Mouse (Mus musculus): ENCODE data around the gene Eva1b. TPM values are rescaled to one million over a fixed set of nuclear protein-coding genes. Genes with fewer than 3 reads are reported as not detected.
"Not testable (repeated sequence)": the region's sequence is repeated elsewhere in the genome, so short reads cannot be mapped to it uniquely, and the experiment has no call there.

Eva1b gene
- total RNA-seq, 1 experiment, result 48.7 TPM

- no peaks in the 10 kb centered on the region for H3K9me3 ChIP-seq (ENCODE audit: control insufficient read depth, insufficient read depth, low read depth, low read length)
Observed at GRCm38 (mm10) chr4:126173800-126174199, 26.3 kb downstream of the Eva1b start.

GRCm38 (mm10) chr4:126175980-126176379 is 28.4 kb downstream of the Eva1b start:
- H3K36me3 ChIP-seq (ENCODE audit: control insufficient read depth, insufficient read depth, low read length, poor library complexity, severe bottlenecking), result peaks cover 47% of the 10 kb centered on the region
- H3K4me3 ChIP-seq (ENCODE audit: insufficient read depth in 1 of 2, low read depth in 1 of 2, low read length in 2 of 2, poor library complexity in 1 of 2, severe bottlenecking in 1 of 2); H3K27ac ChIP-seq (ENCODE audit: insufficient read depth, low read depth, low read length, poor library complexity, severe bottlenecking); H3K9ac ChIP-seq (ENCODE audit: insufficient read depth, low read depth, low read length, poor library complexity, severe bottlenecking); H3K9me3 ChIP-seq (ENCODE audit: control insufficient read depth, insufficient read depth, low read depth, low read length); DNase-seq (ENCODE audit: low read depth, low spot score); in situ Hi-C loops (cut with MboI; ENCODE audit: low sequenced_read_pairs in 2 of 2, unreplicated experiment in 2 of 2); H3K4me1 ChIP-seq (ENCODE audit: control insufficient read depth in 2 of 2, insufficient read depth in 2 of 2, low read length in 2 of 2, poor library complexity in 1 of 2): not testable (repeated sequence)

More at GRCm38 (mm10) chr4:126173800-126174199, 26.3 kb downstream of the Eva1b start:
- no peak for TF ChIP-seq HCFC1 (IDR thresholded peaks at IDR 0.05; ENCODE audit: borderline replicate concordance, insufficient read depth, low read length)
- TF ChIP-seq MAFK (IDR thresholded peaks at IDR 0.05; ENCODE audit: insufficient read depth, low read depth, low read length), result no peak
- no peak for TF ChIP-seq ZNF384 (IDR thresholded peaks at IDR 0.05; ENCODE audit: low read depth, low read length)
- no peak for TF ChIP-seq ZC3H11A (IDR thresholded peaks at IDR 0.05; ENCODE audit: borderline replicate concordance, low read depth, low read length)
- no peak for TF ChIP-seq CHD2 (IDR thresholded peaks at IDR 0.05; ENCODE audit: low read depth, low read length)
- in situ Hi-C loops (cut with MboI; ENCODE audit: low sequenced_read_pairs in 2 of 2, unreplicated experiment in 2 of 2), result no loop called here
- DNase-seq (ENCODE audit: low read depth, low spot score), result no peak
- peaks cover 45% of the 10 kb centered on the region for H3K36me3 ChIP-seq (ENCODE audit: control insufficient read depth, insufficient read depth, low read length, poor library complexity, severe bottlenecking)
- H3K9ac ChIP-seq (ENCODE audit: insufficient read depth, low read depth, low read length, poor library complexity, severe bottlenecking), result no peak overlapping the region
- peaks cover 1 to 4% of the 10 kb centered on the region in 2 experiments; a peak in 1 of 4 replicates for H3K4me1 ChIP-seq (ENCODE audit: control insufficient read depth in 2 of 2, insufficient read depth in 2 of 2, low read length in 2 of 2, poor library complexity in 1 of 2)
- no peak overlapping the region for H3K27ac ChIP-seq (ENCODE audit: insufficient read depth, low read depth, low read length, poor library complexity, severe bottlenecking)
- H3K4me3 ChIP-seq (ENCODE audit: insufficient read depth in 1 of 2, low read depth in 1 of 2, low read length in 2 of 2, poor library complexity in 1 of 2, severe bottlenecking in 1 of 2), result no peak overlapping the region

- Histone ChIP-seq H3K36me3 (ENCODE audit: control insufficient read depth, insufficient read depth, low read length, poor library complexity, severe bottlenecking) (peaks cover 45% of the 10 kb centered on the region), H3K4me1 (ENCODE audit: control insufficient read depth in 2 of 2, insufficient read depth in 2 of 2, low read length in 2 of 2, poor library complexity in 1 of 2) (peaks cover 2 to 10% of the 10 kb centered on the region in 2 experiments; a peak in 2 of 4 replicates), H3K4me3 (ENCODE audit: insufficient read depth in 1 of 2, low read depth in 1 of 2, low read length in 2 of 2, poor library complexity in 1 of 2, severe bottlenecking in 1 of 2) (no peak overlapping the region), H3K9me3 (ENCODE audit: control insufficient read depth, insufficient read depth, low read depth, low read length) (no peaks in the 10 kb centered on the region), H3K9ac (ENCODE audit: insufficient read depth, low read depth, low read length, poor library complexity, severe bottlenecking) (no peak overlapping the region; the same call in 1 of the 2 replicates), H3K27ac (ENCODE audit: insufficient read depth, low read depth, low read length, poor library complexity, severe bottlenecking) (no peak overlapping the region)
- TF ChIP-seq MAFK (IDR thresholded peaks at IDR 0.05; ENCODE audit: insufficient read depth, low read depth, low read length) (peak; percentile 83), ZNF384 (IDR thresholded peaks at IDR 0.05; ENCODE audit: low read depth, low read length) (no peak), ZC3H11A (IDR thresholded peaks at IDR 0.05; ENCODE audit: borderline replicate concordance, low read depth, low read length) (0 out of 2 replicates have a peak, but pooled peaks have one; percentile 5), CHD2 (IDR thresholded peaks at IDR 0.05; ENCODE audit: low read depth, low read length) (no peak), HCFC1 (IDR thresholded peaks at IDR 0.05; ENCODE audit: borderline replicate concordance, insufficient read depth, low read length) (no peak)
- DNase-seq (ENCODE audit: low read depth, low spot score), result peak; percentile 43
- in situ Hi-C loops (cut with MboI; ENCODE audit: low sequenced_read_pairs in 2 of 2, unreplicated experiment in 2 of 2), result no loop called here
Observed at GRCm38 (mm10) chr4:126181170-126181957, 33.8 kb downstream of the Eva1b start.

- Histone ChIP-seq H3K9me3 (ENCODE audit: control insufficient read depth, insufficient read depth, low read depth, low read length) (no peaks in the 10 kb centered on the region), H3K4me1 (ENCODE audit: control insufficient read depth in 2 of 2, insufficient read depth in 2 of 2, low read length in 2 of 2, poor library complexity in 1 of 2) (peaks cover 2 to 6% of the 10 kb centered on the region in 2 experiments; a peak in 2 of 4 replicates), H3K36me3 (ENCODE audit: control insufficient read depth, insufficient read depth, low read length, poor library complexity, severe bottlenecking) (peaks cover 31% of the 10 kb centered on the region), H3K27ac (ENCODE audit: insufficient read depth, low read depth, low read length, poor library complexity, severe bottlenecking) (no peak overlapping the region), H3K9ac (ENCODE audit: insufficient read depth, low read depth, low read length, poor library complexity, severe bottlenecking) (no peak overlapping the region), H3K4me3 (ENCODE audit: insufficient read depth in 1 of 2, low read depth in 1 of 2, low read length in 2 of 2, poor library complexity in 1 of 2, severe bottlenecking in 1 of 2) (no peak overlapping the region)
- no peak for DNase-seq (ENCODE audit: low read depth, low spot score)
- in situ Hi-C loops (cut with MboI; ENCODE audit: low sequenced_read_pairs in 2 of 2, unreplicated experiment in 2 of 2), result no loop called here
- no peak for TF ChIP-seq MAFK (IDR thresholded peaks at IDR 0.05; ENCODE audit: insufficient read depth, low read depth, low read length)
- no peak for TF ChIP-seq CHD2 (IDR thresholded peaks at IDR 0.05; ENCODE audit: low read depth, low read length)
- no peak for TF ChIP-seq HCFC1 (IDR thresholded peaks at IDR 0.05; ENCODE audit: borderline replicate concordance, insufficient read depth, low read length)
- no peak for TF ChIP-seq ZNF384 (IDR thresholded peaks at IDR 0.05; ENCODE audit: low read depth, low read length)
- no peak for TF ChIP-seq ZC3H11A (IDR thresholded peaks at IDR 0.05; ENCODE audit: borderline replicate concordance, low read depth, low read length)
Observed at GRCm38 (mm10) chr4:126183034-126183433, 35.5 kb downstream of the Eva1b start.
